Comparison of ENCODE assay signal across 36 mouse cellular contexts in genomic region chr8:105048371-105048854, GRCm38 (mm10). TPM values are rescaled to one million over a fixed set of nuclear protein-coding genes. Genes with fewer than 3 reads are reported as not detected.
"Had no signal": no experiment of that assay in that cellular context is flagged by ENCODE, and none has a peak within 500 bp of the region (broad histone marks: within the 10 kb centered on the region; RNA-seq: fewer than 3 reads in every experiment).

Ces3a (plus strand) TSS chr8:105048601.

- H3K9me3 ChIP-seq: heart, embryonic 13.5 days; heart, embryonic 15.5 days; hindbrain, embryonic 10.5 days; hindbrain, embryonic 12.5 days; intestine, embryonic 15.5 days; limb, embryonic 10.5 days; limb, embryonic 12.5 days had no signal

- DNase-seq: gastrocnemius, adult 2 months; gastrocnemius, postnatal 10 days; gastrocnemius, postnatal 25 days; heart, adult 2 months; heart, postnatal 4 days; kidney, adult 18-20 months; kidney, adult 8-10 months; kidney, postnatal 10 days; kidney, postnatal 25 days; kidney, postnatal 4 days had no signal

- H3K4me3 ChIP-seq: gastrocnemius, adult 2 months; heart, adult 2 months; heart, embryonic 13.5 days; heart, embryonic 15.5 days; hindbrain, embryonic 10.5 days; hindbrain, embryonic 12.5 days; intestine, embryonic 15.5 days; layer of hippocampus, adult 2 months; left cerebral cortex, adult 2 months; limb, embryonic 10.5 days; limb, embryonic 12.5 days had no signal

- H3K9ac ChIP-seq: heart, embryonic 13.5 days; heart, embryonic 15.5 days; hindbrain, embryonic 12.5 days; hindbrain, embryonic 14.5 days; intestine, embryonic 15.5 days; limb, embryonic 12.5 days; liver, embryonic 14.5 days had no signal

- H3K27ac ChIP-seq: gastrocnemius, adult 2 months; heart, adult 2 months; heart, embryonic 13.5 days; heart, embryonic 15.5 days; hindbrain, embryonic 10.5 days; hindbrain, embryonic 12.5 days; hindbrain, embryonic 14.5 days; intestine, embryonic 15.5 days; layer of hippocampus, adult 2 months; left cerebral cortex, adult 2 months; limb, embryonic 10.5 days; limb, embryonic 12.5 days; liver, embryonic 14.5 days had no signal

- H3K4me2 ChIP-seq: heart, embryonic 11.5 days; heart, embryonic 13.5 days; heart, embryonic 15.5 days; hindbrain, embryonic 12.5 days; hindbrain, embryonic 14.5 days; intestine, embryonic 15.5 days; limb, embryonic 12.5 days; liver, embryonic 11.5 days had no signal

- ATAC-seq: hindbrain, embryonic 16.5 days; inflammation-experienced regulatory T-cells, adult 6 months; intestine, embryonic 15.5 days; intestine, postnatal 0 days had no signal

- H3K36me3 ChIP-seq: heart, embryonic 13.5 days; heart, embryonic 15.5 days; hindbrain, embryonic 10.5 days; hindbrain, embryonic 12.5 days; intestine, embryonic 15.5 days; limb, embryonic 10.5 days; limb, embryonic 12.5 days had no signal

- H3K27me3 ChIP-seq: heart, embryonic 15.5 days; hindbrain, embryonic 12.5 days; intestine, embryonic 15.5 days; limb, embryonic 12.5 days had no signal

- H3K4me1 ChIP-seq: heart, embryonic 13.5 days; heart, embryonic 15.5 days; hindbrain, embryonic 10.5 days; hindbrain, embryonic 12.5 days; intestine, embryonic 15.5 days; limb, embryonic 10.5 days; limb, embryonic 12.5 days had no signal

RNA-seq across cellular contexts. Expression of gene Ces3a, which starts in this region (rescaled TPM):
- total RNA-seq: gastrocnemius, adult 2 months; gastrocnemius, postnatal 10 days; gastrocnemius, postnatal 25 days; granulocyte monocyte progenitor cell, adult 5-6 weeks; heart, adult 2 months; heart, postnatal 25 days; heart, postnatal 4 days; layer of hippocampus, adult 2 months; layer of hippocampus, postnatal 10 days; layer of hippocampus, postnatal 25 days; left cerebral cortex, adult 2 months; left cerebral cortex, postnatal 14 days; left cerebral cortex, postnatal 36 days had no signal
- polyA plus RNA-seq: heart, adult 2 months; heart, embryonic 11.5 days; heart, embryonic 13.5 days; heart, embryonic 15.5 days; heart, postnatal 0 days; hindbrain, embryonic 10.5 days; hindbrain, embryonic 12.5 days; hindbrain, embryonic 14.5 days; hindbrain, embryonic 16.5 days; inflammation-experienced regulatory T-cells, adult 6 months; intestine, embryonic 15.5 days; intestine, postnatal 0 days; kidney, embryonic 14.5 days; kidney, embryonic 16.5 days; limb, embryonic 10.5 days; limb, embryonic 12.5 days; limb, embryonic 14.5 days; liver, embryonic 11.5 days had no signal
